In the genomic region with DNA sequence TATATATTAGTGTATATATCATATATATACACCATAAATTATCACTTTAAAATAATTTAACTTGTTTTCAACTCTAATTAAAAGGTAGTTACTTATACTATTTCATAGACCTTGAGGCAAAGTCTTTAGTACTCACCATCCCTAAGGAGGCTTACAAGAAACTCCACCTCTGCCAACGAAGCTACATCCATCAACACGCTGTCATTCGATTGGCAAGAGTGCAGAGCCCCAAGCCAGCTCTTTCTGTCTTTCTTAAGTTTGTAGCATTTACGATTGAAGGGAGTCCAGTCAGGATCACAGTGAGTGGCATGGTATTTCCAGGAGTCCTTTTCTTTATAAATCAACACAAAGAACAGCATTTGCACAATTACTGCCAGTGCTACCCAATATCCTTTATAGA, we compare ENCODE assay signal across 31 mouse cellular contexts. TPM values are rescaled to one million over a fixed set of nuclear protein-coding genes. Genes with fewer than 3 reads are reported as not detected.
DNase-seq lines count a peak whose midpoint lies in the region; TF ChIP-seq lines count a peak whose summit lies in the region.
"Had no signal": no experiment of that assay in that cellular context is flagged by ENCODE, and none has a peak within 500 bp of the region (broad histone marks: within the 10 kb centered on the region; RNA-seq: fewer than 3 reads in every experiment).

No protein-coding gene starts in this region.

- DNase-seq in adrenal gland, adult 2 months, result peak; percentile 24
- DNase-seq in adrenal gland, postnatal 25 days, result no peak
- DNase-seq in ovary, postnatal 14 days (ENCODE audit: low spot score), result peak; percentile 22
- DNase-seq in ovary, adult 18-20 months (ENCODE audit: low spot score), result no peak
- peak; percentile 75 for DNase-seq in brain, embryonic 14.5 days (ENCODE audit: low read depth)
- DNase-seq in urinary bladder, adult 18-20 months (ENCODE audit: low spot score in 2 of 2), result no peak
- DNase-seq in cerebellum, adult 2 months, result no peak
- DNase-seq: cerebellum, adult 11 months; cerebellum, adult 9-11 months; embryo, embryonic 11 days; heart, postnatal 10 days; kidney, adult 11 months; kidney, postnatal 36 days; lung, embryonic 14.5 days; retina, postnatal 1 day; right cerebral cortex, postnatal 14 days had no signal

- no peak for TF ChIP-seq POLR2A in brain, embryonic 14.5 days (IDR thresholded peaks at IDR 0.05; ENCODE audit: borderline replicate concordance, extremely low read depth, insufficient read depth, insufficient read length, poor library complexity, severe bottlenecking)
- TF ChIP-seq POLR2A in cerebellum, adult 2 months (IDR thresholded peaks at IDR 0.05; ENCODE audit: borderline replicate concordance, insufficient read depth, low read length), result no peak

- no peak for TF ChIP-seq CTCF in brain, embryonic 14.5 days (IDR thresholded peaks at IDR 0.05; ENCODE audit: borderline replicate concordance, extremely low read depth, insufficient read depth, insufficient read length)
- no peak for TF ChIP-seq CTCF in cerebellum, adult 2 months (IDR thresholded peaks at IDR 0.05; ENCODE audit: borderline replicate concordance, insufficient read depth, low read depth, low read length)

- 61% methylated on average over 4 of the region's 4 CpGs for WGBS in cerebellum, adult 2 months

- no peaks in the 10 kb centered on the region for H3K4me1 ChIP-seq in cerebellum, adult 2 months (ENCODE audit: control insufficient read depth, insufficient read depth, low read length)
- H3K4me1 ChIP-seq: kidney, embryonic 15.5 days; liver, embryonic 15.5 days; midbrain, embryonic 15.5 days had no signal

- no peak overlapping the region for H3K27ac ChIP-seq in cerebellum, adult 2 months (ENCODE audit: insufficient read depth, low read length)
- H3K27ac ChIP-seq: embryonic facial prominence, embryonic 12.5 days; forebrain, embryonic 15.5 days; hindbrain, embryonic 14.5 days; kidney, embryonic 15.5 days; layer of hippocampus, adult 2 months; left cerebral cortex, adult 2 months; limb, embryonic 12.5 days; liver, embryonic 15.5 days; midbrain, embryonic 10.5 days; midbrain, embryonic 15.5 days had no signal

- no peaks in the 10 kb centered on the region for H3K27me3 ChIP-seq in cerebellum, adult 2 months (ENCODE audit: control insufficient read depth, insufficient read depth, low read length)
- H3K27me3 ChIP-seq: embryonic facial prominence, embryonic 12.5 days; forebrain, embryonic 15.5 days; heart, embryonic 13.5 days; kidney, embryonic 15.5 days; limb, embryonic 12.5 days; liver, embryonic 15.5 days; midbrain, embryonic 15.5 days had no signal

- H3K4me3 ChIP-seq in cerebellum, adult 2 months (replicated peaks; ENCODE audit: insufficient read depth, low read depth, low read length), result no peak overlapping the region
- H3K4me3 ChIP-seq: embryonic facial prominence, embryonic 12.5 days; forebrain, embryonic 15.5 days; heart, embryonic 13.5 days; kidney, embryonic 15.5 days; layer of hippocampus, adult 2 months; left cerebral cortex, adult 2 months; limb, embryonic 12.5 days; liver, embryonic 15.5 days; midbrain, embryonic 10.5 days; midbrain, embryonic 15.5 days had no signal

RNA-seq across cellular contexts. Expression of a gene that starts 49.1 kb away (rescaled TPM):
- total RNA-seq in adrenal gland, adult 2 months (2021), result 1 to 10 TPM; 3.3 to 4.7 TPM
- 0.80 and 1.2 TPM in 2 replicates for polyA plus RNA-seq in adrenal gland, adult 2 months (2012; rRNA removed)
- 3.4 and 4.4 TPM in 2 replicates for total RNA-seq in adrenal gland, postnatal 25 days (2021)
- 0.29 and 0.38 TPM in 2 replicates for polyA plus RNA-seq in brain, embryonic 14.5 days (2012; rRNA removed)
- 0.46 and 0.71 TPM in 2 replicates for polyA plus RNA-seq in cerebellum, adult 2 months (2012; rRNA removed)
- total RNA-seq: hematopoietic stem cell, adult 5-6 weeks; MEL; neutrophil, adult 5-6 weeks had no signal
- polyA plus RNA-seq: inflammation-experienced regulatory T-cells, adult 6 months had no signal

Comparison
In these comparisons a context has a peak if more than half of its experiments do, and no peak if none do; other contexts are left out.
1. DNase-seq: peak in adrenal gland, adult 2 months (single experiment), ovary, postnatal 14 days (single experiment) and brain, embryonic 14.5 days (single experiment); none in adrenal gland, postnatal 25 days (single experiment), ovary, adult 18-20 months (single experiment), urinary bladder, adult 18-20 months (0 of 2) and cerebellum, adult 2 months (0 of 2).